Mouse (Mus musculus) thymus, adult 18-20 months (tissue): Measurements from ENCODE around the gene Spon1.

Experiments
- DNase-seq, 2 experiments: peaks; one replicate each; pipeline ENCODE4 v3.0.0; 2022; ENCODE audit warnings: mixed read lengths in 2 of 2

The Spon1 gene

GRCm38 (mm10) chr7:113780286-113780685 is 14.5 kb downstream of the Spon1 start:
- no peak for DNase-seq

- no peak for DNase-seq
These were observed 26.2 kb downstream of the Spon1 start for GRCm38 (mm10) chr7:113791991-113792390.

GRCm38 (mm10) chr7:113792871-113793270 is 27.1 kb downstream of the Spon1 start:
- no peak for DNase-seq

- DNase-seq = no peak
These were observed 29.4 kb downstream of the Spon1 start for GRCm38 (mm10) chr7:113795209-113795608.

DNA sequence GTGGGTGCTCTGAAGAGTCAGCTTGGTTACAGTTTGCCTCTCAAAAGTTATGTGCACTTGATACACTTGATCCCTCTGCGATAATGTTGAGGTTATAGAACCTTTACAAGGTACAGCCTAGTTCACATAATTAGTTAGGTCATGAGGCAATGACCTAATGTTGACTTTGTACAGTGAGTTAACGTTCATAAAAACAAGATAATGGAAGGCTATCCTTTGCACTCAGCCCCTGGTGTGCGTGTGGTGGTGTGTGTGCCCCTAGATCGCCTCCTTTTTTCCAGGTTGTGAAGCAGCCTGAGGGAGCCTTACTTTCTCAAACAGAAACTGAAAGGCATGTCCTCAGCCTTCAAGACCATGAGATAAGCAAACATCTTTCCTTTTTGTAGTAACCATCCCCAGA is 31.3 kb downstream of the Spon1 start:
- no peak for DNase-seq

GRCm38 (mm10) chr7:113798605-113799255 is 32.9 kb downstream of the Spon1 start:
- DNase-seq = no peak

DNA sequence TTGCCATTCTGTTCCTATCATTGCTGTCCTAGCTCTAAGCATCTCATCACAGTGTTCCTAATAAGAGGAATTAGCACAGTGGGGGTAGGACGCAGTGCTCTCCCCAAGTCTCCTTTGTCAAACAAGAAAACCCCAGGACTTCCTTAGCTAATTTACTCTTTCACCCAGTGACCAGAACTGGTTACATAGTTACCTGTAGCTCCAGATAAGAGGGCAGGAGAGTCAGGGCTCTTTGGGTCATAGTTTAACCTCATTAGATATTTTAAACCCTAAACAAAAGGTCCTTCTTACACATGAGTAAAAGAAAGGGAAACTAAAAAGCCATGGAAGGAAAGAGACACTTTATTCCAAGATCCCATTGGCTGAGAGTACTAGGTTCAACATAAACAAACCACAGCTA is 44.0 kb downstream of the Spon1 start:
- DNase-seq = no peak

GRCm38 (mm10) chr7:113811376-113812158 is 45.8 kb downstream of the Spon1 start:
- no peak for DNase-seq

- DNase-seq = no peak
These were observed 48.4 kb downstream of the Spon1 start for GRCm38 (mm10) chr7:113814101-113814779.

- DNase-seq = no peak
These were observed 49.9 kb downstream of the Spon1 start for GRCm38 (mm10) chr7:113815726-113816125.

GRCm38 (mm10) chr7:113816827-113817334 is 51.1 kb downstream of the Spon1 start:
- no peak for DNase-seq

DNA sequence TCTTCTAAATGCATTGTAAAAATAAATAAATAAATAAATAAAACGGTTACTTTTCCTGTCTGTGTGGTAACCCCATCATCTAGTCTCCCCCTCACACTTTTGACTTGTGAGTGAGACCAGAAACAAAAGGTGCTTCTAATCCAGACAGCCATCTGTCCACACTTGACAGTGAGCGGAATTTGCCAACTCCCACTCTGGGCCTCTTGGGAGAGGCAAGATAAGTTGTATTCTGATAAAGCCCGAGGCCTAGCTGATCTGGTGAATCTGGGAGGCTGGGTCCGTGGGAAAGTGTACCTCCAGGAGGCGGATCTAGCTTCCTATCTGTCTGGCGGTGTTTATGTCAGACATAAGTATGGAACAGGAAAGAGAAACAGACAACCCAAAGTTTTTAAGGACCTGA is 52.3 kb downstream of the Spon1 start:
- DNase-seq = no peak

GRCm38 (mm10) chr7:113820213-113820612 is 54.4 kb downstream of the Spon1 start:
- no peak for DNase-seq

DNA sequence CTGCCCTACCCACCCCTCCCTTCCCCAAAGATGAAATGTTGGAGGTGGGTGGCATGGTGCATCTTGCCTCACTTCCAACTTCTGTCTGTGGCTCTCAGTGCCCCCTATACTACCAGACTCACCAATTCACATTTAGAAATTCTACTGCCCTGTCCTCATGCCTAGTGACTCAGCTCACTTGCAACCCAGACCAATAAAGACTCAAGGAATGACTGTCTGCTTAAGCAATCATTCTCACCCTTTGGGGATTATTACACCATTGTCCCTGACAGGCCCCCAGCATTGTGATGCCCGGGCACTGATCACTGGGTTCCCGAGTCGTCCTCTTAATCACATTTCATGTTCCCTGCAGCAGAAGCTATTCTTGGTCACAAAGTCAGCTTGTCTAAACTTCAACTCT is 57.2 kb downstream of the Spon1 start:
- DNase-seq = no peak

GRCm38 (mm10) chr7:113824651-113825050 is 58.9 kb downstream of the Spon1 start:
- DNase-seq = no peak

GRCm38 (mm10) chr7:113825498-113826205 is 59.9 kb downstream of the Spon1 start:
- DNase-seq = no peak

DNA sequence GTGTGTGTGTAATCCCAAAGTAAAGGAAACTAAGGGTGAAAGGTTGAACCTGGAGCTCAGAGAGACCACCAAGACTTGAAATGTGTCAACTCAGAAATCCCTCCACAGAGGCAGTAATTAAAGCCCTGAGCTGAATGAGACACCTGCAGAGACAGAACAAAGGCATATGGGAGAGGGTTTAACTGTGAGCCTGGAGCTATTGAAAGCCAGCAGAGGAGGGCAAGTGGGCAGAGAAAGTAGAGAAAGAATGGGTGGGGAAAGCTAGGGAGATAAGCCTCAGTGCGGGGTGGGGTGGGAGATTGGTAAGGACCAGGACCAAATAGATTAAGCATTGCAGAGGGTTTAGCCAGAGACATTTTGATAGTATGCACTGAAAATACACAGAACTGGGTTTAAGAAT is 60.7 kb downstream of the Spon1 start:
- DNase-seq = no peak

- DNase-seq = no peak
These were observed 62.3 kb downstream of the Spon1 start for GRCm38 (mm10) chr7:113828122-113828571.

GRCm38 (mm10) chr7:113828576-113828975 is 62.8 kb downstream of the Spon1 start:
- no peak for DNase-seq

DNA sequence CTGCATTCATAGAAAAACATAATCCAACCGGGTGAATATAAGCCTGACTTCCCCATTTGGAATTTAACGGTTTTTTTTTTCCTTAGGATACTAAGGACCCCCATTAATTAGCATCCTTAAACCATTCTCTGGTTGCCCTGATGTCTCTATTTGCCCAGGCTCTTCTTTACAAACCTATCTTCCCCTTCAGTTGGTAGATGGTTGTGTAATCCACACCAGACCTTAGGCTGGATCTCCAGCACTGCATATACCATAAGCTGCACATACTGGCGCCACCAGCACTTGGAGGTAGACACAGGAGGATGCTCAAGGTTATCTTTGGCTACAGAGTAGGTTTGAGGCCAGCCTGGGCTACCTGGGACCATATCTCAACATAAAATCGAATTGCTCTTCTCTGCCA is 71.4 kb downstream of the Spon1 start:
- DNase-seq = no peak

- no peak for DNase-seq
These were observed 73.6 kb downstream of the Spon1 start for GRCm38 (mm10) chr7:113839431-113839830.

DNA sequence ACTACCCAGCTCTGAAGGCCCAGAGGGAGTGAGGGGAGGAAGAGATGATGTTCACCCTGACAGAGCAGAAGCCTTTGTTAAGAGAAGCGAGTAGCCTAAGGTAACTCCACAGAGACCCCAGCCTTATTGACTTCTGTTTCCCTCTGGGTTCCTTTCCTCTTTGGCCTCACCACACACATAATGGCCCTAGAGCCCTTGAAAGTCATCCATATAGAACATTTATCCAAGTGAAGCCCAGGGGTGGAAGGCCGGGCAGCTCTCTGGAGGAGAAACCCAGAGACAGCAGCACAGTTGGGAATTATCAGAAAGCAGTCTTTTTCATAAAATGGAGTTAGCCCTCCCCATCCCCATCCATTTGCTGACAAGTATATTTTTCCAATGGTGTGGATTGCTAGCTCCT is 75.7 kb downstream of the Spon1 start:
- DNase-seq = no peak

- DNase-seq = no peak
These were observed 77.4 kb downstream of the Spon1 start for GRCm38 (mm10) chr7:113843150-113843549.
